Mouse (Mus musculus) neural tube, embryonic 13.5 days (tissue): Measurements from ENCODE around the gene Wdr78. TPM values are rescaled to one million over a fixed set of nuclear protein-coding genes. Genes with fewer than 3 reads are reported as not detected.

Experiments
- ATAC-seq: fragments of 200-750 bp; cut with Nextera tagmentation; 2 replicates; pipeline ENCODE4 v1.8.0; 2017; ENCODE audit warnings: low read depth, mild to moderate bottlenecking, moderate TSS enrichment, moderate library complexity
- H3K27ac ChIP-seq: fragments of 300-500 bp; sonication (generic); replicated peaks from 2 replicates; pipeline ENCODE4 v1.5.1; 2015; ENCODE audit warnings: moderate library complexity, mild to moderate bottlenecking, inconsistent platforms
- H3K27me3 ChIP-seq: fragments of 300-500 bp; sonication (generic); 2 replicates; pipeline ENCODE4 v1.6.1; 2015; ENCODE audit warnings: mild to moderate bottlenecking, inconsistent platforms
- H3K36me3 ChIP-seq: fragments of 300-500 bp; sonication (generic); 2 replicates; pipeline ENCODE4 v1.6.1; 2015; ENCODE audit warnings: mild to moderate bottlenecking, inconsistent platforms
- H3K4me1 ChIP-seq: fragments of 300-500 bp; sonication (generic); replicated peaks from 2 replicates; pipeline ENCODE4 v1.6.1; 2015; ENCODE audit warnings: inconsistent platforms
- H3K4me2 ChIP-seq: fragments of 300-500 bp; sonication (generic); 2 replicates; pipeline ENCODE4 v1.6.1; 2015; ENCODE audit warnings: inconsistent platforms, mild to moderate bottlenecking, moderate library complexity
- H3K4me3 ChIP-seq: fragments of 300-500 bp; sonication (generic); 2 replicates; pipeline ENCODE4 v1.5.1; 2015; ENCODE audit warnings: mild to moderate bottlenecking, inconsistent platforms
- H3K9ac ChIP-seq: fragments of 300-500 bp; sonication (generic); 2 replicates; pipeline ENCODE4 v1.6.1; 2015; ENCODE audit warnings: moderate library complexity, mild to moderate bottlenecking, inconsistent platforms
- H3K9me3 ChIP-seq: fragments of 300-500 bp; sonication (generic); 2 replicates; pipeline ENCODE4 v1.6.1; 2016; ENCODE audit warnings: inconsistent platforms
- WGBS: fragments of 180-500 bp; shearing (Covaris S2); methylation state at CpG from one replicate; pipeline ENCODE4 v1.1.7; 2015; 5-methylcytosine and 5-hydroxymethylcytosine counted together
- polyA plus RNA-seq: library from polyadenylated mRNA; unstranded; fragments of >200 nt; fragmentation: Nextera tagmentation; extraction: Ambion mirVana; gene quantifications from 2 replicates; pipeline ENCODE4 v1.2.1, GENCODE M21; 2015

Wdr78 gene
- polyA plus RNA-seq, 1 experiment from 2014 or later, result 4.6 TPM

DNA sequence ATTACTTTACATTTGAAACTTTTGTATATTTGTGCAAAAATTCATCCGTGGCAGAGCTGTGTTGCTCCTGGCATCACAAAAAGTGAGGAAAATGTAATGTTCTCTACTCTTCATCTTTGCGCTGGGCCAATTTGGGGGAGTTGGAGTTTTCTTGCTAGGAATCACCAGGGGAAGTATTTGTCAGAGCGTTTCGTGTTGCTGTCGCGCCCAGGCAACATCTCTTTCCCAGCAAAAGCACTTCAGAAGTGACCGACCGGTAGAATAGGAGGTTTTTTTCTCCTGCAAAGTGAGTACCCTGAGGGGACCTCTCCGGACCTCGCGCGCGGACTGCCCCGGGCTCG, 4.5 kb upstream of the Wdr78 start:
- ATAC-seq, result no peak
- no peaks in the 10 kb centered on the region for H3K27me3 ChIP-seq
- peaks cover 6% of the 10 kb centered on the region for H3K36me3 ChIP-seq
- peak overlapping the region; percentile 88 for H3K27ac ChIP-seq
- WGBS, result 1% methylated on average over 15 of the region's 15 CpGs
- no peaks in the 10 kb centered on the region for H3K9me3 ChIP-seq
- H3K4me1 ChIP-seq, result peaks cover 43% of the 10 kb centered on the region
- peak overlapping the region; percentile 86 for H3K4me2 ChIP-seq
- H3K4me3 ChIP-seq, result peak overlapping the region; percentile 85
- peak overlapping the region; percentile 85 for H3K9ac ChIP-seq

DNA sequence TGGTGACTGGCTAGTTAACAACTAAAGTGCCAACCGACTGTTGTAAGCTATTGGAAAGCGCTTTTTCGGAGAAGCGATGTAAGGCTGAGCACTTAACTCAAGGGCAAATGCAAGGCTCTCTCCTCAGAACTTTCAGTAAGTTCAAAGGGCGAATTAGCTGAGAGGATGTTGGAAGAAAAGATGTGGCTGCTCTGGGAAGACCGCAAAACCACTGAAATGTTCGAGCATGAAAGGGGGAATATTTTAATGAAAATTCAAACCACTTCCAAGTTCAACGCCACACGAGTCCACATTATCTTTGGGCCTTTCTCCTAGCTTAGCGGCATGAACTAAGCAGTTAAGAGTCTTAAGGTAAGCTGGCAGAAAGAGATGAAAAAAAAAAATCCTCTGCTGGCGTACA, 953 bp downstream of the Wdr78 start:
- Histone ChIP-seq H3K9ac (peak overlapping the region; percentile 86), H3K4me3 (peak overlapping the region; percentile 77), H3K27me3 (no peaks in the 10 kb centered on the region), H3K4me2 (peak overlapping the region; percentile 69), H3K9me3 (no peaks in the 10 kb centered on the region), H3K27ac (peak overlapping the region; percentile 100), H3K4me1 (peaks cover 46% of the 10 kb centered on the region), H3K36me3 (peaks cover 6% of the 10 kb centered on the region)
- ATAC-seq, result no peak
- 10% methylated on average over 11 of the region's 11 CpGs for whole genome bisulfite sequencing

DNA sequence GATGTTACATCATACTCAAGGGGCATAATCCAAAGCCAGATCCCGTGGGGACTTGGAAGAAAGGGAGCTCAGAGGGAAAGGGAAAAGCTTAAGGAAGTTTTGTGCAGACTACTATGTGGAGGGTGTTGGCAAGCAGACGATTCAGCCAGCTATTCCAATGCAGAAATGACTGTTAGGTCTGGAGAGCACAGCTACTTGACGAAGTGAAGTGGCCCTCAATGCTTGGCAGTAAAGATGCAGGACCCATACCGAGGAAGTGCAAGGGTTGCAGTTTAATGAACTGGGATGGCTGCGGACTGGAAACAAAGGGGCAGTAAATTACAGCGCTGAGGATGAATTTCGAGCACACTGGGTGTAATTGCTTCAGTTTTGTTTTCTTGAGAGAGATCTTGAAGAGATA, 1.7 kb downstream of the Wdr78 start:
- Histone ChIP-seq H3K27ac (no peak overlapping the region), H3K9me3 (no peaks in the 10 kb centered on the region), H3K4me2 (peak overlapping the region; percentile 69), H3K9ac (peak overlapping the region; percentile 86), H3K27me3 (no peaks in the 10 kb centered on the region), H3K4me3 (peak overlapping the region; percentile 77), H3K4me1 (peaks cover 46% of the 10 kb centered on the region), H3K36me3 (peaks cover 10% of the 10 kb centered on the region)
- no peak for ATAC-seq
- WGBS, result 26% methylated on average over 7 of the region's 7 CpGs

DNA sequence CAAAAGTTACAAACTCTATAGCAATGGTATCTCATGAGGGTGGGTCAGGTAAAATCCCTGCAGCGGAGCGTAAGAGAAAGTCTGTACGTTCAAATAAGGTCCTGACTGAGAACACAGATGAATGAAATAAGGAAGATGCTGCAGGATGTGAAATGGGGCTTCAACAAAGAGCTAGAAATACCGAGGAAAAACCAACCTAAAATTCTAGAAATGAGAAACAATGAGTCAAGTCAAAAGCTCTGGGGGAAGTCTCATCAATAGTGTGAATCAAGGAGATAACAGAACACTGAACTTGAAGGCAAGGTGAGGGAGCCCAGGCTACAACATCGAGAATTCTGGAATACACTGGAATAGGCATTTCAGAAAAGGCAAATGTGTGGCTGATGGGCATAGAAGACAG, 15.8 kb downstream of the Wdr78 start:
- Histone ChIP-seq H3K36me3 (0 out of 2 replicates have a peak, but pooled peaks cover 4% of the 10 kb centered on the region), H3K4me2 (no peak overlapping the region), H3K9ac (no peak overlapping the region), H3K27me3 (no peaks in the 10 kb centered on the region), H3K9me3 (no peaks in the 10 kb centered on the region), H3K4me3 (no peak overlapping the region), H3K4me1 (no peaks in the 10 kb centered on the region), H3K27ac (no peak overlapping the region)
- no peak for ATAC-seq
- WGBS, result 92% methylated on average over 5 of the region's 5 CpGs

DNA sequence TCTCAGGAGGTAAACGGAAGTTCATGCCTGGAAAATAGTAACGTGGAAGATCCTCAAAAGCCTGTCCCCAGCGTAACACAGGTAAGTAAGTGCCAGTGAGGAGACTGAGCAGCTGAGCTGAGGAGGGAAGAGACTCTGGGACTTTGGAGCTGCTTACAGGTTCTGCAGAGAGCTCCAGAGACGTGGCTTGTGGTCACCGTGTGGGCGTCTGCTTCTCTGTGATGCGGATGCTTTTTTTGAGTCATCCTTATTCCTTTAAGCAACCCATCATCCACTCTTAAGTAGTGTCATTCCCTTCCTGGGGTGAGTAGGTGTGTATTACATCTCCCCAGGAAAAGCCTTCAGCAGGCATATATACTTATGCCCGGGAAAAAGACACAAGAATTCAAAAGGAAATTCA, 18.4 kb downstream of the Wdr78 start:
- no peaks in the 10 kb centered on the region for H3K36me3 ChIP-seq
- H3K27me3 ChIP-seq, result no peaks in the 10 kb centered on the region
- H3K4me3 ChIP-seq, result no peak overlapping the region
- no peak for ATAC-seq
- WGBS, result 91% methylated on average over 8 of the region's 8 CpGs
- H3K9me3 ChIP-seq, result no peaks in the 10 kb centered on the region
- H3K27ac ChIP-seq, result no peak overlapping the region
- H3K9ac ChIP-seq, result no peak overlapping the region
- no peaks in the 10 kb centered on the region for H3K4me1 ChIP-seq
- H3K4me2 ChIP-seq, result no peak overlapping the region

DNA sequence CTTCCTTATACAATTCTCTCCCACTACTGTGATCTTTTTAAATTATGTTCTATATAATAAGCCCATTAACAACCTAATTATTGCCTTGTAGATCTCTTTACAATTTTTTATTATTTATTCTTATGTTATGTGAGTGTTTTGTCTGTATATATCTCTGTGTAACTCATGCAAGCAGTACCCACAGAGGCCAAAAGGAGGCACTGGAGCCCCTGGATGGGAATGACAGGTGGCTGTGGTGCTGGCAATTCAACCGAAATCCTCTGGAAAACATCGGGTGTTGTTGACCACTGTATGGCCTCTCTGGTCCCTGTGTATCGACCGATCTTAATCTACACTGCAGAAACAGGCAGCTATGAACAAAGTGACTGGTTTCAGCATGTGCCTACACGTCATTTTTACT, 29.1 kb downstream of the Wdr78 start:
- H3K9ac ChIP-seq, result no peak overlapping the region
- H3K4me3 ChIP-seq, result no peak overlapping the region
- ATAC-seq, result no peak
- 95% methylated on average over 5 of the region's 5 CpGs for WGBS
- H3K9me3 ChIP-seq, result no peaks in the 10 kb centered on the region
- no peak overlapping the region for H3K4me2 ChIP-seq
- H3K36me3 ChIP-seq, result 0 out of 2 replicates have a peak, but pooled peaks cover 10% of the 10 kb centered on the region
- H3K27ac ChIP-seq, result no peak overlapping the region
- no peaks in the 10 kb centered on the region for H3K4me1 ChIP-seq
- no peaks in the 10 kb centered on the region for H3K27me3 ChIP-seq

DNA sequence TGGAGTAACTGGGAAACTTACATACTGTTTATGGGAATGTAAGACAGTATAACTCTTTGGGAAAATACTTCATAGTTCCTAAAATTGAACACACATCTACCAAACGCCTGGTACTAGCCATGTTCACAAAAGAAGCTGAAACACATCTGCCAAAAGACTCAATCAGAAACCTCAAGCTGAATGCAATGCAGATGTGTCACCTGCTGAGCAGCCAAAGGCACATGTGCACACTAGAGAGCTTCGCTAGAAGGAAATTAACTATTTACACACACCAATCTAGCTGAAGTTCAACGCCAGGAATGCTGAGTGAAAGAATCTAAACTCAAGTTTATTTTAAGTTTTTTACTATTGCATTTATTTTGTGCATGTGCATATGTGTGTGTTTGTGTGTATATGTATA, 43.7 kb downstream of the Wdr78 start:
- H3K27me3 ChIP-seq, result no peaks in the 10 kb centered on the region
- H3K36me3 ChIP-seq, result no peaks in the 10 kb centered on the region
- 78% methylated on average over 3 of the region's 3 CpGs for WGBS
- H3K9me3 ChIP-seq, result no peaks in the 10 kb centered on the region
- H3K9ac ChIP-seq, result no peak overlapping the region
- H3K4me1 ChIP-seq, result no peaks in the 10 kb centered on the region
- no peak overlapping the region for H3K4me2 ChIP-seq
- no peak overlapping the region for H3K27ac ChIP-seq
- H3K4me3 ChIP-seq, result no peak overlapping the region
- no peak for ATAC-seq

DNA sequence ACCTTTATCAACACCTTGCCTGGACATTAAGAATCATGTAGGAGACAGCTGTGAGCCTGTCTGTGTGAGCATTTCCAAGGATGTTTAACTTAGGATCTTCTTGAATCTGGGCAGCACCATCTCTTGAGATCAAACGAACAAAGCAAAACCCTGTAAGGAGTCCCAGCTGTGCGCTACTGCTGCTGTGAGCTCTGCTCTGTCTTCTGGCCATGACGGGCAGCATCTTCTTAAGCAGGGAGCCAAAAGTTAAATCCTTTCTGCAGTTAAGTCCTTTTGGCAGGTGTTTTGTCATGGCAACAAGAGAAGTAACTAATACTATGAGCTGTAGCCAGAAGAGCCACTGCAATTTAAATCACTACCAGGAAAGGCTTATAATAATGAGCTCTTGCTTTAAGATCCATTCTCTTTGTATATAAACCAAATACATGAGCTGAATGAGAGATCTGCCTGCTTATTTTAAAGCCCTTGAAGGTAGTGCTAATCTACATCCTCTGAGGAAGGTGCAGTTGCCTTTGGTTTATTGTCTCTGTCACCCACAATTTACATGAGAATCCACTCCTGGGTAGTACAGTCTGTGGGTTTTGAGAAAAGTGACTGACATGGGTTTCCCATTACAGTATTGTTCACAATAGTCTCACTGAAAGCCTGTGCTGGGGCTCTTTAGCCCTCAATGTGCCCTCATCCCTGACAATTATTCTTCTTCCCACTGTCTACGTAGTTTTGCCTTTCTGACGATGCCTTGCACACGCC, 46.3 kb downstream of the Wdr78 start:
- no peaks in the 10 kb centered on the region for H3K27me3 ChIP-seq
- no peaks in the 10 kb centered on the region for H3K36me3 ChIP-seq
- no peak overlapping the region for H3K9ac ChIP-seq
- H3K9me3 ChIP-seq, result no peaks in the 10 kb centered on the region
- no peak for ATAC-seq
- no peak overlapping the region for H3K4me2 ChIP-seq
- 66% methylated on average over 6 of the region's 6 CpGs for WGBS
- no peak overlapping the region for H3K4me3 ChIP-seq
- H3K4me1 ChIP-seq, result no peaks in the 10 kb centered on the region
- no peak overlapping the region for H3K27ac ChIP-seq

DNA sequence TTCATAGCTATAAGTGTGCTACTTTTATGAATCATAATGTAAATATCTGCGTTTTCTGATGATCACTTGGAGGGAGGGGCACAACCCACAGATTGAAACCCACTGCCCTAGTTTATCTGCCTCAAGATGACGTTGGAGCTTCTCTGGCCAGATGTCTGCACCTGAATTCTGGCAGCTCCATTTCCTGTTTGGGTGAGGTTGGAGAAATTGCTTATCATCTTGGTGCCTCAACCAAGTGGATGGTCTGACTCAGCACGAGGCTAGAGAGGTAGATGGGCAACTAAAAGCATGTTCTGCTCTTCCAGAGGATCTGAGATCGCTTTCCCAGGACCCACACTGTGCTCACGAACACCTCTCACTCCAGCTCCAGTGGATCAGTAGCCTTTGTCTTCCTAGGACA, 49.4 kb downstream of the Wdr78 start:
- 86% methylated on average over 5 of the region's 5 CpGs for WGBS
- Histone ChIP-seq H3K27me3 (no peaks in the 10 kb centered on the region), H3K4me3 (no peak overlapping the region), H3K4me1 (no peaks in the 10 kb centered on the region), H3K36me3 (no peaks in the 10 kb centered on the region), H3K4me2 (no peak overlapping the region), H3K27ac (no peak overlapping the region), H3K9me3 (no peaks in the 10 kb centered on the region), H3K9ac (no peak overlapping the region)
- no peak for ATAC-seq

DNA sequence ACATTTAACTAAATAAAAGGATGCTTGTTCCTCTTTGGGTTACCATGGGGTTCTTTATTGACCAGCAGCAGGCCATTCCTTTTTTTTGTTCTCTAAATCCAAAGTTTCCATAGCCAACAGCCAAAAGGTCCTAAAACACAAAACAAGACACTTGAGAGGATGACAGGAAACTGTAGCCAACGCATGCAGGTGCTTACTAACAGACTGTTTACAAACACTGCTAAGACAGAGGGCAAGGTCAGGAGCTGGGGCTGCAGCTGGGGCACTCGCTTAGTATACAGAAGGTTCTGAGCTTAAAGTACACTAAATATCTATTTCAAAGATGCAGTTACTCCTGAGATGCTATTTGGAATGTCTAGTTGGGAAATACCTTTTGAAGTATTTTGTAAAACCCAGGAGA, 49.9 kb downstream of the Wdr78 start:
- no peak overlapping the region for H3K27ac ChIP-seq
- no peak overlapping the region for H3K9ac ChIP-seq
- no peaks in the 10 kb centered on the region for H3K27me3 ChIP-seq
- 0 out of 2 replicates have a peak, but pooled peaks cover 2% of the 10 kb centered on the region for H3K36me3 ChIP-seq
- H3K4me2 ChIP-seq, result no peak overlapping the region
- no peak for ATAC-seq
- H3K4me3 ChIP-seq, result no peak overlapping the region
- H3K9me3 ChIP-seq, result no peaks in the 10 kb centered on the region
- WGBS, result 82% methylated on average over 2 of the region's 2 CpGs
- no peaks in the 10 kb centered on the region for H3K4me1 ChIP-seq

DNA sequence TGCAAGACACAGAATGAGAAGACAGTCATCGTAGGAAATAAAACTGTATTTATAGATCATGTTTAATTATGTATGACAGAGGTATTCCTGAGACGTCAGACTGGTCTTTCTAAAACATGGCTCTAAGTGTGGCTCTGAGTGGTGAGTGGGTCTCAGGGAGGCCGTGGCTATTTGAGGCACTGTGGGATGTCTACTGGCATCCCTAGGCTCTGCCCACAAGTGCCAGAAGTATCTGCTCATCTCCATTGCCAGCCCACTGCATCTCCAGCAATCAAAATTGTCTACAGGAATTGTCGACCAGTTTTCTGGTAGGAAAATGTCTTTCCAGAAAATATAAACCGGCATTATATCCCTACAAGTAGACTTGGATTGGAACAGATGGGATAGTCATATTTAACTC, 57.4 kb downstream of the Wdr78 start:
- H3K4me3 ChIP-seq, result no peak overlapping the region
- no peaks in the 10 kb centered on the region for H3K9me3 ChIP-seq
- no peaks in the 10 kb centered on the region for H3K4me1 ChIP-seq
- no peak overlapping the region for H3K27ac ChIP-seq
- H3K36me3 ChIP-seq, result peaks cover 9% of the 10 kb centered on the region; the same call in 1 of the 2 replicates
- no peak for ATAC-seq
- no peak overlapping the region for H3K4me2 ChIP-seq
- H3K9ac ChIP-seq, result no peak overlapping the region
- no peaks in the 10 kb centered on the region for H3K27me3 ChIP-seq
- 90% methylated on average over 5 of the region's 5 CpGs for WGBS

DNA sequence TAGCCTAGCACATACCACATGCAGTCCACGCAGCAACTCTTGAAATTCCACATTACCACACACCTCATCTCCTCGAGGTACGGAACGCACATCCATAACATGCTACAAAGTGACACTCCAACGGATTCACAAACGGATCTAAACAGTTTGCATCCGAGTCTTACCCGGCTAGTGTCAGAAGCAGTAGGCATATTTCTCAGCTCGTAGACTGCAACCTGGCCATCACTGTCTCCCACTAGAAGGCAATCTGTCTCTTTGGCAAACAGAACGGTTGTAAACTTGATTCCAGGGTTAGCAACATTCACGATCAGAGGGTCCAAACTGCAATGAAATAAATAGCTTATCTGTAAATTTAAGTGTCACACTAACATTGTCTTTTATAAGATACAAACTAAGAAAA, 66.3 kb downstream of the Wdr78 start:
- 89% methylated on average over 11 of the region's 11 CpGs for WGBS
- H3K27me3 ChIP-seq, result no peaks in the 10 kb centered on the region
- ATAC-seq, result no peak
- H3K9ac ChIP-seq, result no peak overlapping the region
- peaks cover 4% of the 10 kb centered on the region; the same call in 1 of the 2 replicates for H3K36me3 ChIP-seq
- H3K4me1 ChIP-seq, result no peaks in the 10 kb centered on the region
- H3K9me3 ChIP-seq, result peaks cover 4% of the 10 kb centered on the region; the same call in 1 of the 2 replicates
- H3K27ac ChIP-seq, result no peak overlapping the region
- no peak overlapping the region for H3K4me2 ChIP-seq
- H3K4me3 ChIP-seq, result no peak overlapping the region

DNA sequence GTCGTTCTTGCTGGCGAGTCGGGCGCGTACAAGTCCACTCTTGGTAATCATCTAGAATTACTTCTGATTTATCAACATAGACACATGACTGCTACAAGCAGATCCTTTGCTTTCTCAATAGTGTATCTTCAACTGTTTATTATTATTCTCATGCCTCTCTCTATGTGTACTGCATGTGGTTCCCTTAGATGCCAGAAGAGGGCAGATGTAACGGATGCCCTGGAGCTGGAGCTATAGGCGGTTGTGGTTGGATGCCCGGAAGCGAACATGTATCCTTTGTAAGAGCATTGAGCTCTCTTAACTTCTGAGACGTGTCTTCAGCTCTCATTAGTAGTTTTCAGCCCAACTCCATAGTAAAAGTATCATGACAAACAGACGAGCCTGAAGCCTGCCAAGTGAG, 71.4 kb downstream of the Wdr78 start:
- H3K27ac ChIP-seq, result no peak overlapping the region
- no peak overlapping the region for H3K4me3 ChIP-seq
- no peak for ATAC-seq
- no peaks in the 10 kb centered on the region for H3K4me1 ChIP-seq
- H3K36me3 ChIP-seq, result no peaks in the 10 kb centered on the region
- WGBS, result 91% methylated on average over 11 of the region's 11 CpGs
- H3K4me2 ChIP-seq, result no peak overlapping the region
- H3K9ac ChIP-seq, result no peak overlapping the region
- no peaks in the 10 kb centered on the region for H3K9me3 ChIP-seq
- no peaks in the 10 kb centered on the region for H3K27me3 ChIP-seq
